Mouse (Mus musculus) midbrain, embryonic 11.5 days (tissue): ENCODE measurements around the gene Kcnj6. TPM values are rescaled to one million over a fixed set of nuclear protein-coding genes. Genes with fewer than 3 reads are reported as not detected.

Source experiments
- ATAC-seq: fragments of 200-750 bp; cut with Nextera tagmentation; 2 replicates; pipeline ENCODE4 v1.8.0; 2017; ENCODE audit warnings: moderate TSS enrichment, moderate library complexity; ENCODE audit not compliant: low FRiP score
- DNase-seq: peaks from one replicate; pipeline ENCODE4 v3.0.0; 2015; ENCODE audit warnings: low spot score; ENCODE audit errors: missing footprints
- H3K27ac ChIP-seq: fragments of 300-500 bp; sonication (generic); 2 replicates; pipeline ENCODE4 v1.5.1; 2014; ENCODE audit warnings: low read depth, low read length
- H3K27me3 ChIP-seq: fragments of 300-500 bp; sonication (generic); 2 replicates; pipeline ENCODE4 v1.6.1; 2014; ENCODE audit warnings: mild to moderate bottlenecking, low read length, moderate library complexity, mixed read lengths; ENCODE audit not compliant: control insufficient read depth, insufficient read depth
- H3K36me3 ChIP-seq: fragments of 300-500 bp; sonication (generic); 2 replicates; pipeline ENCODE4 v1.6.1; 2014; ENCODE audit warnings: mild to moderate bottlenecking, low read length, moderate library complexity, mixed read lengths; ENCODE audit not compliant: control insufficient read depth, insufficient read depth
- H3K4me1 ChIP-seq: fragments of 300-500 bp; sonication (generic); 2 replicates; pipeline ENCODE4 v1.6.1; 2014; ENCODE audit warnings: low read length; ENCODE audit not compliant: control insufficient read depth, insufficient read depth
- H3K4me2 ChIP-seq: fragments of 300-500 bp; sonication (generic); 2 replicates; pipeline ENCODE4 v1.6.1; 2014; ENCODE audit warnings: mild to moderate bottlenecking, moderate library complexity
- H3K4me3 ChIP-seq: fragments of 300-500 bp; sonication (generic); 2 replicates; pipeline ENCODE4 v1.5.1; 2014; ENCODE audit warnings: low read depth, low read length
- H3K9ac ChIP-seq: fragments of 300-500 bp; sonication (generic); 2 replicates; pipeline ENCODE4 v1.6.1; 2014; ENCODE audit warnings: low read length
- H3K9me3 ChIP-seq: fragments of 300-500 bp; sonication (generic); 2 replicates; pipeline ENCODE4 v1.6.1; 2016; ENCODE audit warnings: low read length; ENCODE audit not compliant: control insufficient read depth
- WGBS: fragments of 180-500 bp; shearing (Covaris S2); extraction: QIAGEN DNeasy Blood & Tissue Kit; methylation state at CpG from one replicate; pipeline ENCODE4 v1.1.7; 2014; 5-methylcytosine and 5-hydroxymethylcytosine counted together
- polyA plus RNA-seq: library from polyadenylated mRNA; unstranded; fragments of >200 nt; fragmentation: Nextera tagmentation; extraction: Ambion mirVana; gene quantifications from 2 replicates; pipeline ENCODE4 v1.2.1, GENCODE M21; 2014

The Kcnj6 gene
- 0.15 and 0.37 TPM in 2 replicates for polyA plus RNA-seq

DNA sequence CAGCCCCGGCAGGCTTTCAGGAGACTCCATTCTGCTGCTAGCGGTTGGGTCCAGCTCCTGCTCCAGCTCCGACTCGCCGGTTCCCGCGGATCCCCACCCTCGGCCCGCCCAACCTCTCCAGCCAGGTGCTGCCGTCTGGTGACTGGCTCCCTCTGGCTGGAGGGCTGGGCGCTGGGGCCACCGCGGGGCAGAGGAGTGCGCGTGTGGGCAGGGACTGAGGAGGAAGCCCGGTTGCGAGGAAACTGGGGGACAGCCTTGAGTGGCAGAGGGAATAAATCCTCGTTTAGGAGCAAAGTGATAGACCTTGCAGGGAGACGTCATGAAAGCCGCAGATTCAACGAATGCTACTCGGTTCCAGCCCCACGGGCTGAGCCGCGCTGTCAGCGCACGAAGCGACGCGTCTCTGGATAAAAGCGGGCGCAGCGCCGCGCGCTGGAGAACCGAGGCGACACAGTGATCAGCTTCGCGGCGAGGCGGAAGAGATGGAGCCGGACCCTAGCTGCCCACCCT is at the start of gene Kcnj6:
Gene Kcnj6 (minus strand): TSS at position 362 of the 510 bp plus-strand sequence.
- Histone ChIP-seq H3K9ac (peak within 1 kb of the TSS; percentile 28; the same call in 1 of the 2 replicates), H3K4me2 (peak within 1 kb of the TSS; percentile 70), H3K4me1 (peaks cover 10% of the 10 kb centered on the region; the same call in 1 of the 2 replicates), H3K9me3 (no peaks in the 10 kb centered on the region), H3K27ac (no peak within 1 kb of the TSS), H3K4me3 (peak within 1 kb of the TSS; percentile 35), H3K36me3 (no peaks in the 10 kb centered on the region), H3K27me3 (peaks cover 20% of the 10 kb centered on the region)
- DNase-seq, result peak; percentile 97
- ATAC-seq, result peak; percentile 84
- 0% methylated on average over 43 of the region's 43 CpGs for WGBS

DNA sequence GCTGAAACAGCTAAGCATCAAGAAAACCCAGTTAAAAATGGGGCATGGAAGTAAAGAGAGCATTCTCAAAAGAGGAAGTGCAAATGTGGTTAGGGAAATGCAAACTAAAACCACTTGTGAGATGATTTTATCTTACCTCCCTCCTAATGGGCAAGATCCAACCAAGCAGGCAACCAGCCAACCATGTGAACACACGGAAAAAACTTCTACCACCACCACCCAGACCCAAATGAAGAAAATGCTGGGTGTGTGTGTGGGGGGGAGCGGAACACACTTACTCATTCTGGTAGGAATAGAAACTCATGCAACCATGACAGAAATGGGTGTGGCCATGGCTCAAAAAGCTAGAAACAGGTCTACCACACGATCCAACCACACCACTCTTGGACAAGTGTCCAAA is 12.4 kb upstream of the Kcnj6 start:
- Histone ChIP-seq H3K27me3 (no peaks in the 10 kb centered on the region), H3K4me2 (no peak overlapping the region), H3K27ac (no peak overlapping the region), H3K9me3 (no peaks in the 10 kb centered on the region), H3K36me3 (no peaks in the 10 kb centered on the region), H3K4me3 (no peak overlapping the region), H3K9ac (no peak overlapping the region), H3K4me1 (no peaks in the 10 kb centered on the region)
- DNase-seq (peak; percentile 35), ATAC-seq (no peak)
- 89% methylated on average over 3 of the region's 3 CpGs for WGBS

DNA sequence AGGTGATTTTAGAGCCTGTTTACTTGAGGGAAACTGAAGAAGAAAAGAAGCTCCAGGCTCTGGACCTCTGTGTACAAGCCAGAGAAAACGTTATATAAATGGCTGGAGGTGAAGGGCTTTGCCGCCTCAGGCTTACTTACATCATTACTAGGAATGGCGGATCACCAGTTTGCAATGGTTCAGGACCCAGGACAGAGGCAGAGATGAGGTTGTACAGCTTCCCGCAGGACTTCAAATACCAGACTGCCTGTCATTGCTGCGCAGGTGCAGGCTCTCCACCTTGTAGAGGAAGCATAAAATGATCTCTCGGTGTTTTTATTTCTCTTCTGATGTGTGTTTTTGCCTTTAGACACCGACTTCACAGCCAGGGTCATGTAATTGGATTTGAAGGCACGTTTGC is 7.1 kb upstream of the Kcnj6 start:
- WGBS, result 32% methylated on average over 8 of the region's 8 CpGs
- ATAC-seq (no peak), DNase-seq (peak; percentile 72)
- no peak overlapping the region for H3K4me3 ChIP-seq
- no peaks in the 10 kb centered on the region for H3K36me3 ChIP-seq
- no peaks in the 10 kb centered on the region for H3K27me3 ChIP-seq
- H3K27ac ChIP-seq, result no peak overlapping the region
- H3K9ac ChIP-seq, result no peak overlapping the region
- 0 out of 2 replicates have a peak, but pooled peaks cover under 1% of the 10 kb centered on the region for H3K4me1 ChIP-seq
- H3K4me2 ChIP-seq, result no peak overlapping the region
- H3K9me3 ChIP-seq, result no peaks in the 10 kb centered on the region

DNA sequence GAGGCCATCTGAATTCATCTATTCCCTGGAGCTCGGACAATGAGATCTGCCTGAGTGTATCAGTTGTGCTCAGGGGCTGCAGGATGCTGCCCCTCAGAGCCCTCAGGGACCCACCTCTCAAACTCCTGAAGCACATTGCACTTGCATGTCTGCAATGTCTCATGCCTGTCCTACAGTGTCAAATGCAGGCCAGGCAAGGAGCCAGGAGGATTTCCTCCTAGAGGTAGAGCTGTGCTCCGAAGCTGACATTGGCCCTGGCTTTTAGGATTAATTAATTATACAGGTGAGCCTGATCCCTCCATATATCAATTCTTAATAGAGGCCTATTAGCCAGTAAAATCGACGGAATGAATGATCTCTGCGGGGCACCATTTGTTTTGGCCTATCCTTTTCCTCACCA is 2.0 kb upstream of the Kcnj6 start:
- 73% methylated on average over 5 of the region's 5 CpGs for WGBS
- no peak for DNase-seq

DNA sequence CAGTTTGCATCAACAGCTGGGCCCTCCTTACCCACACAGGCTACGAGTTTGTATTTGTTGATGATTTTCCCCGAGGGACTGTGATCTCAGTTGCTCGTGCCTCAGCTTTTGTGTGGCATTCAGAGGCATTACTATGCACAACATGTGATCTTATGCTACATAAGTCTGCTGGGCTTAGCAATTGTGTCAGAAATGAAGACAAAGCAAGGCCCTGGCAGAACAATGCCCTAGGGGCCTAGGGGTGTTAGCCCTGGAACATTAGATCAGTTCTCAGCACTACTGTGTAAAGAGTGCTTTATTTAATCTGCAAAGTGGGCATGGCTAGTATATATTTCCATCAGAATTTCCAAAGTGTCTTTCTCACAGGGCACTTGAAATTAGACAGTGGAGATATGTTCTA is 1.5 kb upstream of the Kcnj6 start:
- Histone ChIP-seq H3K4me3 (no peak overlapping the region), H3K27me3 (peaks cover 20% of the 10 kb centered on the region), H3K9ac (no peak overlapping the region), H3K9me3 (no peaks in the 10 kb centered on the region), H3K27ac (no peak overlapping the region), H3K4me1 (peaks cover 10% of the 10 kb centered on the region; the same call in 1 of the 2 replicates), H3K4me2 (no peak overlapping the region), H3K36me3 (no peaks in the 10 kb centered on the region)
- 28% methylated on average over 3 of the region's 3 CpGs for WGBS
- DNase-seq (no peak), ATAC-seq (no peak)

More for the DNA sequence above, 2.0 kb upstream of the Kcnj6 start:
- Histone ChIP-seq H3K27me3 (peaks cover 20% of the 10 kb centered on the region), H3K9me3 (no peaks in the 10 kb centered on the region), H3K36me3 (no peaks in the 10 kb centered on the region), H3K9ac (no peak overlapping the region), H3K4me3 (no peak overlapping the region), H3K4me2 (no peak overlapping the region), H3K27ac (no peak overlapping the region), H3K4me1 (peaks cover 10% of the 10 kb centered on the region; the same call in 1 of the 2 replicates)
- ATAC-seq, result no peak

DNA sequence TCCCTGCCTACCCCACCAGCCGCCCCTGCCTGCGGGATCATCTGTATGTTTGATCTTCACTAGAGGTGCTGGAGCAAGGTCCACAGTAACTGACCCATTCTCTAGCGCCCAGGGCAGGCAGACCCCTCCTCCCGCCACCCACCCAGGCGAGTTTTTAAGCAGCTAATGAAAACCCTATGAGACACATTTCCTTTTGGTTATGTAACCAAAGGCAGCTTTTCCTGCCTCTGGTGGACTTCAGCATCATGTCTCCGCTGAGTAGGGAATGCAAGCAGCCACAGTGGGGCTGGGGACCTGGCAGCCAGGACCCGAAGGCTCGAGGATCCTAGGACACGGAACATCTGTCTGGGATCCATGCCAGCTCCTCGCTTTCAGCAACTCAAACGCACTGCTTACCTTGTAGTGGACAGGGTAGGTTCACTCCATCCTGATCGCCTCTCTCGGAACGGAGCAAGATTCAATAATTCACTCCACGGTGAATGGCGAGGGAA is 665 bp downstream of the Kcnj6 start:
- WGBS, result 9% methylated on average over 16 of the region's 16 CpGs
- Histone ChIP-seq H3K27me3 (peaks cover 20% of the 10 kb centered on the region), H3K27ac (no peak overlapping the region), H3K4me3 (peak overlapping the region; percentile 35), H3K4me2 (peak overlapping the region; percentile 70), H3K36me3 (no peaks in the 10 kb centered on the region), H3K9me3 (no peaks in the 10 kb centered on the region), H3K9ac (no peak overlapping the region; the same call in 1 of the 2 replicates), H3K4me1 (peaks cover 10% of the 10 kb centered on the region; the same call in 1 of the 2 replicates)
- DNase-seq, result peak; percentile 93
- no peak for ATAC-seq

DNA sequence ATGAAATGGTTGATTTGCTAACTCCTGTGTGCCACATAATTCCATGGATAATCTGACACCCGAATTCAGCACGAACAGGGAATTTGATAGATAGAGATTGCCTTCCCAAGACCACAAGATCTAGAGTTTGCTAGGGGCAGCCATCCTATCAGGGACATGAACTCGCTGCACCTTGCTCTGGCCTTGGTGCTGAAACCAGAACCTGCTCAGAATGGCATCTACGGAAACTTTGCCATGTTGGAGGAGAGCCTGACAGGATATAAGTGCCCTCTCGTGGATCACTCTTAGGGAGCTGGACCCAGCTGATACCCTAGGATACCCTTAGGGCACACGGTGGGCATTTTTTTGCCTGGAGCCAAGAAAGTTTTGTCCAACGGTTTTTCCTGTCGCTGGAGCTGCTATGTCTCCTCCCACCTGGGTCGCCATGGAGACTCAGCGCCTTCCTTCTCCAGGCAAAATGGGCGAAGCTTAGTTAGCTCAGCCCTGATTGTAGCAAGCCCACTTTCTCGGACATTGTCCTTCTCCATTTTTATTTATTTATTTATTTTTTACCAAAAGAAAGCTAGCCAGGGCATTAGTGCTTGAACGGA is 1.9 kb downstream of the Kcnj6 start:
- 11% methylated on average over 13 of the region's 13 CpGs for WGBS
- H3K9ac ChIP-seq, result no peak overlapping the region
- peak overlapping the region; percentile 14; the same call in 1 of the 2 replicates for H3K4me2 ChIP-seq
- ATAC-seq (no peak), DNase-seq (peak; percentile 92)
- peaks cover 20% of the 10 kb centered on the region for H3K27me3 ChIP-seq
- H3K36me3 ChIP-seq, result no peaks in the 10 kb centered on the region
- H3K9me3 ChIP-seq, result no peaks in the 10 kb centered on the region
- H3K4me1 ChIP-seq, result peaks cover 10% of the 10 kb centered on the region; the same call in 1 of the 2 replicates
- no peak overlapping the region for H3K27ac ChIP-seq
- no peak overlapping the region for H3K4me3 ChIP-seq

DNA sequence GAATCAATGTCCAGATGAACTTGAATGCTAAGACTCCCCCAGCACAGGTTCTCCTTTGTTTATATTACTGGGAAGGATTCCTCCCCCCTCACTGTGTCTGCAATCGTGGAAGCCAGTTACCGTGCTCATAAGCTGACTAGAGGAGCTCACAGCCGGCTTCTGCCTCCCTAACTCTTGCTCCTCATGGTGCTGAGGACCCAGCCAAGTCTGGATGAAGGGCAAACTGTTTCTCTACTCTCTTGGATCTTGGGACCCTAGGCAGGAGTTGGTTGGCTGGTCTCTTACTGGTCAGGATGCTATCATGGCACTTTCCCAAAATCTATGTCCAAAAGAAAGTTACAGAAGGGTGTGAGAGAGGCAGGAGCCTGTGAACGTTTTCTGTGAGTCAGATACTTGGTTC is 2.6 kb downstream of the Kcnj6 start:
- Histone ChIP-seq H3K4me1 (peaks cover 10% of the 10 kb centered on the region; the same call in 1 of the 2 replicates), H3K36me3 (no peaks in the 10 kb centered on the region), H3K9ac (no peak overlapping the region), H3K9me3 (no peaks in the 10 kb centered on the region), H3K27me3 (peaks cover 20% of the 10 kb centered on the region), H3K27ac (no peak overlapping the region), H3K4me3 (no peak overlapping the region), H3K4me2 (no peak overlapping the region)
- 57% methylated on average over 4 of the region's 4 CpGs for WGBS
- DNase-seq (no peak), ATAC-seq (no peak)

DNA sequence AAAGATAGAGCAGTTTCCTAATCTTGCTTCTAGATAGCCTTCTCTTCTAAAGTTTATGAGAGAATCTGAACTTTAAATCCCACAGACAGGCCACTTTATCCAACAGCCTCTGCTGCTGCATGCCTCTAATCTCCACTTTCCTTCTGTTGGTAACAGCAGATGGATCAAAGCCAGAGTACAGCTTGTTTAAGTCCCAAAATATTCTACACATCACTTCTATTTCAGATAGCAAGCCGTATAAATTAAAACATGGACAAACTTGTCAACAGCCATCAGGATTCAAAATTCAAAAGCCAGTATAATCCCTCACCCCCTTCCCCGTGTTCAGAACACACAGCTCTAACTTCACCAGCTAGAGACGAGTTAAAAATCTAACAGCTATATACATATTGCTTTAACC is 3.4 kb downstream of the Kcnj6 start:
- Histone ChIP-seq H3K4me2 (no peak overlapping the region), H3K4me3 (no peak overlapping the region), H3K9ac (no peak overlapping the region), H3K9me3 (no peaks in the 10 kb centered on the region), H3K36me3 (no peaks in the 10 kb centered on the region), H3K27me3 (peaks cover 20% of the 10 kb centered on the region), H3K4me1 (peaks cover 5% of the 10 kb centered on the region; the same call in 1 of the 2 replicates), H3K27ac (no peak overlapping the region)
- WGBS, result 71% methylated on average over 3 of the region's 3 CpGs
- ATAC-seq, result no peak
- no peak for DNase-seq
